Mouse (Mus musculus) adrenal gland, postnatal 14 days (tissue): ENCODE data around the gene Krt13. TPM values are rescaled to one million over a fixed set of nuclear protein-coding genes. Genes with fewer than 3 reads are reported as not detected.
A peak's percentile ranks its signal among the peaks of the same experiment; 100 is the strongest.

Source experiments
- DNase-seq: peaks from one replicate; pipeline ENCODE4 v3.0.0; 2021; ENCODE audit warnings: mixed read lengths
- long read RNA-seq, 2 experiments: library from polyadenylated mRNA; stranded (forward); transcript quantifications; one replicate each; pipeline ENCODE4 v2.0.0; 2021
- total RNA-seq: library from RNA; stranded (reverse); gene quantifications from 2 replicates; pipeline ENCODE4 v1.2.3, GENCODE M21; 2021

Gene Krt13
- total RNA-seq: not detected in 2 replicates
- long read RNA-seq, experiment 1: 0 reads
- long read RNA-seq, experiment 2: 0 reads

DNA sequence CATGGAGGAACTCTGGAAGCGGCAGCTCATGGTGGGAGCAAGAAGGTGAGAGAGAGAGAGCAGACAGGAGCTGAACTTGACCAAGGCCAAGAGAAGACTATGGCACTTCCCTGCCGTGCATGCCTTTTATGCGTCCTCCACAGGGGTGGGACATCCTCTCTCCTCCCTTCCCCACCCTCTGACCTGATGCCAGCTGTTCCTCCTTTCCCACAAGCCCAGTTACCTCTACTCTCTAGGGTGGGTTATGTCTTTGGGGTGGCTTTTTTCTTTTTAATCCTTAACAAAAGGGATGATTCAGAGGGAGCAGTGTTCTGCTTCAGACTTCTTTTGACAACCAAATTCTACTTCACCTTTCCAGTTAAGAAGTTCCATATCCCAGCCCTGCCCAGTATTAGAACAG, at the start of gene Krt13:
Gene Krt13 (minus strand): TSS at position 101 of the 400 bp plus-strand sequence.
- no peak for DNase-seq

DNA sequence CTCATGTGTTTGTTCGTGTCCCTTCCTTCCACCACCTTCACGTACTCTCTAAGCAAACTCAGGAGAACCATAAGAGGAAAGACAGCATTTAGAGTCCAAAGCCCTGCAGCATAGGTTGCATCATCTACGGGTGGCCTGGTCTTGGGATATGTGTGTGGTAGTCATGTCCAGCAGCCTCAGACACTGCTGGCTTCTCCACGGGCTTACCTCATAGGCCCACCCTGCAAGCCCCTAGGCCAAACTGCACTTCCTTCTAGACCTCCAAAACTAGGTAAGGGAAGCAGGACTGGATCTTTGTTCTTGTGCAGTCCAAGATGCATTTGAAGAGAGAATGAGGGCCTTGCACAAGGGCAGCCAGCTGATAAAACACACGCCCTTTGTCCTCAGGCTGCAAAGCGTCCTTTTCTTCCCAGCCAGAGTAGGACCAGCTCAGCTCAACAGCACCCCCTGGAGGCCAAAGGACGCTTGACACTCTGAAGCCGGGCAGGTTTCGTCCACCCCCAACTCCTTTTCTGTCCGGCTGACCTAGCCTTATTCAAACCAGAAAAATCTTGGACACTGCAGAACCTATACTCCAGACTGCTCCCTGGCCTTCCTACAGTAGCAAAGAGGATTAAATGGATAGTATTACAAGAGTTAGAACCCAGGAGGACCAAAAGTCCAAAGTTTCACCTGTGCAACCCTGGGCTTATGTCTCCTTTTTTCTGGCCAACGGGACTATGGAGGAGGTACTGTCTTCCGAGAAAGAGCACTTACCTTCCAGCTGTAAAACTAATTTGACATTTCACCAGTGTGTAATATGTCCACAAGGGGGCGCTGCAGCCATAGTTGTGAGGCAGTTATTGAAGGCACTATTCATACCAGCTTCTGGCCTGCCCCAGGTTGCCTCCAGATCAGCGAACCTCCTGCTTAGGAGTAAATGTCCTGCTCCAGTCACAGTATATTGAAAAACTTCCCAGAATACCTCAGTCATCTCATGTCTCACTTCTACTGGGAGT, 47.7 kb upstream of the Krt13 start:
- DNase-seq: peak; percentile 88

DNA sequence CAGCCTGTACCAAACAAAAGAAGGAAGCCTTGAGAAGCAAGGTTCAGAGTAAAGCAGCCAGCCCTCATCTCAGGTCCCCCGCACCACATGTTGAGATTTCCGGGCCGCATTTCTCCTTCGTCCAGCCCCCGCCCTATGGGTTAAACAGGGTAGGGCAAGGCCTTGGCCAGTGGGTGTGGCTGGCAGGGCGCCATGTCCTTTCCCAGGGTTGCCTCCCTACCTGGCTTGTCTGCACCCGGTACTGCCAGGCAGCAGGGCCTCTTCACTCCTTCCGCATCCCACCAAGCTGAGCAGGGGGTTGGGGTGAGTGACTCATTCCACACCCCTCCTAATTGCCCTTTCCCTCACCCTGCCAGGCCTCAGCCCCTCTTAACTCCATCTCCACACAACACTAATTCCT, 46.7 kb upstream of the Krt13 start:
- DNase-seq: peak; percentile 15

DNA sequence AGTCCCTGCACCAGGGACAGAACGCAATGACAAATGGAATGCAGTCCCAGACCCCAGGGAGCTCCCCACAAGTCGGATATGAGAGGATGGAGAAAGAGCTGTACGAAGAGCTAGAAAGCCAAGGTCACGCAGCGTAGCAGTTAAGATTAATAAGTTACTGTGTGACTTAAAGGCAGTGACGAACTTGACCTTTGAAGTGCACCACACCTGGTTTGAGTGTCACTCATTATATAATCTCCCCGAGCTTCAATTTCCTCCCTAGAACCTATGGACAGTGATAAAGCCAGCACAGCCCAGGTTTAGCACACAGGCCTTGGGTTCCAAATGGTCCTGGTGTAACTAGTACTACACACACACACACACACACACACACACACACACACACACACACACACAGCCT, 43.0 kb upstream of the Krt13 start:
- DNase-seq: no peak

DNA sequence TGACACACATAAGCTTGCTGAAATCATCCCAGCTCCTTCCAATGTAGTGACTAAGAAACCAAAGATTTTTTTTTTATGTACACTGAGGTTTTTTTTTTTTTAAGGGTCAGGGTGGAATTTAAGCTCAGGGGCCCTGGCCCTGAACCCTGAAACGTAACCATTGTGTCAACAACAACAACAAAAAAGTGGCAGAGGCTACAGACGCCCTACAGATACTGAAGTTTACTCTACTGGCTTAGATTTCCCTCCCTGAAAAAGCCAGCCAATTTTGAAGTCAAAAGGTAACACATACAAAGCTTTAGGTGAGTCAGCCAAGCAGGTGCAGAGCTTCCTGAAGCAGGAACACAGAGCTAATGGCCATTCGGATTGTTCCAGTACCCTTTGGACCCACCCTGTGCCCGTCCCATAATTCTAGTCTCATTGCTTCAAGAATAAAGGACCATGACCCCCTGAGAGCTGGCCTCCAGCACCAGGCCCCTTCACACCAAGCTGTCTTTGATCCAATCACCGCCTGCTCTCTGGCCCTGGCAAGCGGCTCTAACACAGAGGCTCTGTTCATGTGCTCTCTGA, 36.6 kb upstream of the Krt13 start:
- DNase-seq: no peak

DNA sequence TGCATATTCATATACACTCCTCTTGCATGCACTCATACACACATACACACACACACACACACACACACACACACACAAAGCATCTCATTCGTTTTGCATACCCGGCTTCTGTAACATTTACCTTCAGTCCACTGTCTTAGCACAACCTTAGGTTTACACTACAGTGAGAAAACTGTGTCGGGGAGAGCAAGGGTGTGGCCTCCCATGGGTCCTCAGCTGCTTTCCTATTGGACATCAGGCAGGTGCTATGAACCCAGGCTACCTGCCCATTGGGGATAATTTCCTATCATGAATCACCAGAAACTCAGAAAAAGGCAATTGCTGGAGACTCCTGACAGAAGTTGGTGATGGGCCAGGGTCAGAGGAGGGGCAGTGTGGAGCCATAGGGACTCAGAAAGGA, 36.0 kb upstream of the Krt13 start:
- no peak for DNase-seq

DNA sequence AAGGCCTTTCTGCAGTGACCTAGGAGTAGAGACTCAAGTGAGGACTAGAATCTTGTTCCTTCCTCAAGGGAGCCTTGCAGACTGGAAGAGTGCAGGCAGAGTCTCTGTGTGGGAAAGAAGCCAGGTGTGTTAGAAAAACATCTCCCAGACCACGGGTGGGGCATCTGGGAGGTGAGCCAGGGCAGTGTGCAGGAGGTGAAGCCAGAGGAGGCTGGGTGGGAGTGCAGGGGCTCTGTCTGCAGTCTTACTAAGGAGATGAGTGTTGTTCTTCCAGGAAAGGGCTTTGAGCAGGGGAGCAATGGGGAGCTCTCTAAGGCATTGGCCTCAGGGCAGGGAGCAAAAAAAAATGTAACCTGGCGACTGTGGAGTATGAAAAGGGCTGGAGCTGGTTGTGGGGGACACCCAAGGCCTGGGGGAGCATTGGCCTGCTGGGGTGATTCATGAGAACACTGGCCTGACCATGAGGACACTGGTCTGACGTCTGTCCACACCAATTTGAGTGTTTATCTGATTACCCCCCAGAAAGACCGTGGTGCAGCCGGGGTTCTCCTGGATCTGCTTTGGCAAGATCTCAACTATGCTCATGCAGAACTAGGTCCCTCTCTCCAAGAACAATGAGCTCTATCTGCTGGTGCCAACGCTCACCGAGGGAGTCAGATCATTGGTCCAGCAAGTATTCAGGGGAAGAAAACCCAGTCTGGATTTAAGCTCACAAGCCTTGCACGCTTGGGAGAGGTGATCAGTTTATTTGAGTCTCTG, 34.3 kb upstream of the Krt13 start:
- DNase-seq: no peak

DNA sequence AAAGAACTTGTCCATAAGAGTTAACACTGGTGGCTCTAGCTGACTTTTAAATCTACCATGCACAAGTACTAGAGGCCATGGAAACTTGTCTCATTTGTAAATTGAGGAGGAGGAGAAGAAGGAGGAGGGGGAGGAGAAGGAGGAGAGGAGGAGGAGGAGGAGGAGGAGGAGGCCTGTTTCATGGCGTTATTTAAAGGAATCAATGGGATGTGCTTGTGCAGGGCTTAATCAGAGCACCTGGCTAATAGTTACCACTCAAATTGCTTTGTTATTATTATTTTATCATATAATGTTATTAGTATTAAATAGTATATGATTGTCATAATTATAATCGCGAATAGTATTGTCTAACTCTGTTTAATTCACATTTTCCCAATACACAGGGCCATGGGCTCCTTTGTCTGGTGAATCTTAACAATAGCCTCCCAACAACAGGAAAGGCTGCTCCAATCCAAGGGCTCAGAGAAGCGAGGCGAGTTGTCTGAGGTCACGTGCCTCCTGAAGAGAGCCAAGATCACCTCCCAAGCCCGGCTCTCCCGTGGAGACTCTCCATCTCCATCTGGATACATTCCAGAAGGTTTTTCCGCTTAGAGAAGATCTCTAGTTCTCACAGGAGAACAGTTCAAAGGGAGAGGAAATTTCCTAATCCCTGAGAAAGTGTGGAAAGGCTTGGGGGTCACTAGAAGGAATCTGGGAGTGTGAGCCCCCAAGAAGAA, 27.4 kb upstream of the Krt13 start, which contains the start of gene Krt19:
Gene Krt19 (minus strand): TSS at position 51 of the 716 bp plus-strand sequence.
- DNase-seq: no peak

DNA sequence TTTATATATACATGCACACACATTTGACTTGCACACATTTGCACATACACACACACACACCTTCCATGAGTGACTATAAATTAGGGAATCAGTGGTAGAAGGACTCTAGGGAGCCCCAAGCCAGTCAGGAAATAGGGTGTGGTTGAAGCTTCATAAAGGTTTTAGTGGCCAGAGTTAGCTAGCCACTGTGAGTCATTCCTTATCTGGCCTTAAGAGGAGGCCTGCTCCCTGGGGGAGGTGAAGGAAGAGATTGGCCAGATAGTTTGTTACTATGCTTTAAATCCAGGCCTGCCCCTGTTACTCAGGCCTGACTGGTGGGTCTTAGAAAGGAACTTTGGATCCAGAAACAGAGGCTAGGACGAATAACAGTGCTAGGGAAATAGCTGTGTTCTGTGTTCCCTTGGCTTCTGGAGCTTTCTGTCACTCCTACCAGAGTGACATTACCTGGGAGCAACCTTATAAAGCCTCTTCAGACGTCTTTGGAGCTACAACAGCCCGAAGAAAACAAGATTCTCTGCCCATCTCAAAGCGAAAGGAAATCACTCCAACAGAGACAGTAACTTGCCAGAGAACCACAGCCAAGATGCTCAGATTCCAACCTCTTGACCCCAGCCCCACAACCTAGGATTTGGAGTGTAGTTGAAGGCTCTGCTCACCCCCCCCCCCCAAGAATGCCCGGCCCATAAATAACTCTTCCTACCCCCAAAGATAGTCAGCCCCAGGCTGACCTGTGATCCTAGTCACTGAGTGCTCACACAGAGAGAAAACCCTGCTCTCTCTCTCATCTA, 26.4 kb upstream of the Krt13 start:
- no peak for DNase-seq

DNA sequence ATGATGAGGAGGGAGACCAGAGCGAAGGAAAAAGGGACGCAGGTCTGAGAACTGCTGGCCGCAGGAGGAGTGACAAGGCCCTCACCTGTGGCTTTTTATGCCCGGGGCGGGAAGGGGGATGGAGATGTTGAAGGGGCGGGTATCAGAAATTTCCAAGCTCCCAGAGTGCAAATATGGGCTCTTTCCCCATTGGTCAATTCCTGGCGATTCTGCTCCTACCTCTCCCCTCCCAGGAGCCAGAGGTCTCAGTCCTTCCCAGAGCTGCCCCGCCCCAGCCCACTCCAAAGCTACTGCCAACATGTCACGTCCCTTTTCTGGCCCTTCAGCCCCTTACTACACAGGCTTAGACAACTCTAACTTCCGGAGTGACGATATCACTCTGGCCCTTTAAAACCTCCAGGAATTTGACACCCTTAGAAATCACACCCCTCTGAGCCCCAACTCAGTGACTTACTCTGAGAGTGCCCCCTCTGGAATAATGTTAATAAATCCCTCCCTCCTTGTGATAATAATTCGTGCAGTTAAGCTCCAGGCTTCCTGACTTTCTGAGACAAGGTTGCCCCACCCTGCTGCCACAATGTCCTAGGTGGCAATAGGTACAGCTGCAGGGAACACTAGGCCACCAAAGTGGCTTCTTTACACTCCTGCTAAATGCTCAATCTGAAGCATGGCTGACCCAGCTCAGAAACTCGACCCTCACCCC, 24.6 kb upstream of the Krt13 start:
- DNase-seq: no peak

DNA sequence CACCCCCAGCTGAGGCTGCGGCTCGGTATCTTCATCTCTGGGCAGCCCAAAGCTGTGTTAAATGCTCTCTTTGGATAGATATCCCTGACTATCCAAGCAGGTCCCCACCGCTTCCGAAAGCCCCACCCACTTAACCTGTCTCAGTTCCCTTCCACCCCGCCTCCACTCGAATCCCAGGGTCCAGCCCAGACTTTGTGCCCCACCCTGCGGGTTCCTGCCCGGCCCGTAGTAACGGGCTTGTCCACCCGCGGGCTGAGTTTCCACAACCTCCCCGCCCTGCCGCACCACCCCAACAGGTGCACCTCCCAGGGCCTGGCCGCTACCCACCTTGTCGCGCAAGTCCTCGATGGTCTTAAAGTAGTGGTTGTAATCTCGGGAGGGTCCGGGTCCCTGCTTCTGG, 23.7 kb upstream of the Krt13 start:
- DNase-seq: no peak

DNA sequence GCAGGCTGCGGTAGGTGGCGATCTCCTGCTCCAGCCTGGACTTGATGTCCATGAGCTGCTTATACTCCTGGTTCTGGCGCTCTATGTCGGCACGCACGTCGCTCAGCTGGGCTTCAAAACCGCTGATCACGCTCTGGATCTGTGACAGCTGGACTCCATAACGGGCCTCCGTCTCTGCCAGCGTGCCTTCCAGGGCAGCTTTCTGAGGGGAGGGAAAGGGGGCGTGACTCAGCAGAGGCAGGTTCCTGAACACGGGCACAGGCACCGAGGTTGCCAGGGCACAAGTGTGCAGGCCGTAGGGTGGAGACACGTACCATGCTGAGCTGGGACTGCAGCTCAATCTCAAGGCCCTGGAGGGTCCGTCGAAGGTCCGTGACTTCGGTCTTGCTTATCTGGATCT, 19.6 kb upstream of the Krt13 start:
- peak; percentile 14 for DNase-seq

DNA sequence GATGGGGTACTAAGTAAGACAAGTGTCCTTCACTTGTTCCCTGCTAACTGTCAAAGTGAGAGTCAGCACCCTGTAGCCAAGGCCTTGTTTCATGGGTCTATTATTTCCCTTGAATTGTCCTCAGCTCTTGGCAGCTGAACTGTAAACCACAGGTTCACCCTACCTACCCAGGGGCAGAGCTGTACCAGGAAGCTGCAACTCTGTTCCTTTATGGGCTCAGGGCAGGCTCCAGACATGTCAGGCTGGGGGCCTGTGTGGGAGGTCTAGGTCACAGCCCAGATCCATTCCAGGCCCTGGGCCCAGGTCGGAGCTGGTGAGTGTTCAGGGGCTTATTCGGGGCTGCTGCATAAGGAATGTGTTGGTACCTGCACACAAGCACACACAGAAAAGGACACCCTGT, 18.0 kb upstream of the Krt13 start:
- no peak for DNase-seq

DNA sequence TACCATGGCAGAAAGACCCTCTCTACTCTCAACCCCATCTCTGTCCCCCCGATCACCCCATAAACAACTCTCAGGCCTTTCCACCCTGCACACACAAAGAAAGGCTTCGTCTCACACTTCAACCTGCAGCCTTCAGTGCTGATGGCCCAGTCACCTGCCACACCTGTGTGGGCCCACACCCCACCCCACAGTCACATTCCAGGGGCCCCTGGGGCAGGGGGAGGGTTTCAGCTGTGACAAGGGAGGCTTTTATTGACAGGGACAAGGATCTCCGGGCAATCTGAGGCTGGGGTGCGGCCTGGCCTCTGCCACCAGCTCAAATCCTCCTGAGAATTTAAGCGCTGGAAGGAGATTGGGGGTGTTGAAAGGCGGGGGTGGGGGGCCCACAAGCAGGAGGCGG, 17.4 kb upstream of the Krt13 start:
- DNase-seq: no peak

DNA sequence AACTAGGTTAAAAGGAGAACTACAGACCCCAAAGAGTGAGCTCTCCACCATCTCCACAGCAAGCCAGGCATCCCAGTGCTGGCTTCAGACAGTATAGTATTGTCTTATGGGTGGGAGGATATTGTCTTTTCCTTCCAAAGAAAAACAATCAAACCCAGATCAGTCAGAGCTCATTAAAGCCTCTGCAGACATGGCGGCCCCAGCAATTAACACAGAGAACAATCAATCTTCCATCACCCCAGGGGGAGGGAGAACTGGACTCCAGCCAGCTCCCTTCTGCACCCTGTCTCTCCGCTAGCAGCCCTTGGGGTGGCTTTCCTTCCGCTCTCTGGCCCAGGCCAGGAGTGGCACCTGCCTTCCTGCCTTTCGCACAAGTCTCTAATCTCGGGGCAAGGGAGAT, 16.3 kb upstream of the Krt13 start:
- no peak for DNase-seq

DNA sequence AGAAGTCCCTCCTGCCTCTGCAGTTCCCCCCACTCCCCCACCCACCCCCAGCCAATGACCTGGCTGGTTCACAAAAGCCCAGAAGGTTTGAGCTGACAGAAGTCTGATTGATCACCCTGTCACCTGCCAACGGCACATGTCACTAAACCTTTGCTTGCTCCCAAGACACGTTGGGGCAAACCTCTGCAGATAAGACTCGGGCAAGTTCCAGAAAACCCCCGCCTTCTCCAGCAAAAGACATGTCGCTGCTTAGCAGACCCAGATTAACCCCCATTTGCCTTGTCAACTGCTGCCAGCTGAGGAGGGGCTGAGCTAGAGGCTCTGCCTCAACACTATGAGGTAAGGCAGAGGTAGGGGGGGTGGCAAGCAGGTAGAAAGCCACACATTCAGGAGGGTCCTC, 15.2 kb upstream of the Krt13 start:
- DNase-seq: no peak

DNA sequence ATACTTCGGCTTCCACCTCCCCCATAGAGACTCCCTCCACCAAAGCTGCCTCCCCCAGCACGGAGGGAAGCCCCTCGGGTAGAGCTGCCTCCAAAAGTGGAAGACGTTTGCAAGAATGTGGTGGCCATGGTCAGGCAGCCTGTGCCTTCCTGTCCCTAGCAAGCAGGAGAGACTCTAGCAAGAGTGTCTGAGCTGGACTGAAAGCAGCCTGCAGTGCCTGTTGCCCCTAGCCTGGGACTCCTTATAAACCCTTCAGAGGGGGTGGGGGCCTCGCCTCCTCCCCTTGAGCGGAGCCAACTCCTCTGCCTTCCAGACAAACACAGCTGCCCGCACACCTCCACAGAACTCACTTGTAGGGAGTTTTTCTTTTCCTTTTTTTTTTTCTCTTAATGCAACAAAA, 14.4 kb upstream of the Krt13 start, which contains the start of gene Krt15:
Gene Krt15 (minus strand): TSS at position 198 of the 400 bp plus-strand sequence.
- DNase-seq: no peak

DNA sequence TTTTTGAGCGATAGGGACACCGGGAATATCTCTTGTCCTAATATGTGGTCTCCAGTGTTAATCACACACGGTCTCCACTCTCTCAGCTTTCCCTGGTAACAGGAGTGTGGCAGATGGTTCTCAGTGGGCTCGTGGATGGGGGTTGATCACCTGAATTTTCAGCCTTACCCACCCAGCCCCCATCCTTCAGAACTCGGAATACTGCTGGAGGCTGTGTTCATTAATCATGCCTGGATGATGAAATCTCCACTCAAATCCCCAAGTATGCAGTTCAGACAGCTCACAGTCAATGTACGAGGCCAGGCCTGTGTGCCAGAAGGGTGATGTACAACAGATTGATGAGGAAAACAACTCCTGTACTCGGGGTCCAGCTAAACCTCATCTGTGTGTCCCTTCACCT, 3.5 kb upstream of the Krt13 start:
- DNase-seq: no peak

DNA sequence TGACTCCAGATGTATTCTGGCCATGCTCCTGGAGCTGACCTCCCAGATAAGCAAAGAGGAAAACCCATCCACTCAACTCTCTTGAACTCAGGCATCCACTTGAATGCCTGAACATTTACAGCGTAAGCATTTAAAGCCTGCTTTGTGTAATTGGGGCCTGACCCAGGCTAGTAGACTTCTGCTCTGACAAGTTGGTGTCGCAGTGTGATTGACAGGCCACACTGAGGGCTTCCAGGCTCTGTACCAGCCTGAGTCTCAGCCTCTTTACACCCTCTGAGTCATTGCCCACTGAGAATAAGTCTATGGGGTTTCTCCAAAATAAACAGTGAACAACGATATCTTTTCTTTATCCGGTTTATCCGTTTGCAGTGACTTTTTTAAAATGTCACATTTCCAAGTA, 1.0 kb downstream of the Krt13 start:
- no peak for DNase-seq

DNA sequence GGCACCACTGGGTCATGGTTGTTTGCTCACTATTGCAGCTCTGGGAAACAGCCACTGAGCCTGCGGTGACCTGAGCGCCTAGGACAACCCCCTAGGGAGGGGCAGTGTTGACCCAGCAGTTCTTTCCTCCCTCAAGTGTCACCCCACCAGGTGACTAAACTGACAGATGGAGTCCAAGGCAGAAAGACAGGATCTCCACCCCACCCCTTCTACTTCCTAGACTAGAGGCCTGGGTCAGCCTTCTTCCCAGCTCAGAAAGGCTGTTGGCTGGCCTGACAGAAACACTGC, 7.7 kb downstream of the Krt13 start:
- DNase-seq: peak; percentile 39
